Mouse (Mus musculus) midbrain, embryonic 16.5 days (tissue): ENCODE data around the gene Acvr1. TPM values are rescaled to one million over a fixed set of nuclear protein-coding genes. Genes with fewer than 3 reads are reported as not detected.

Experiments
- ATAC-seq: fragments of 200-750 bp; cut with Nextera tagmentation; 2 replicates; pipeline ENCODE4 v1.8.0; 2017; ENCODE audit warnings: moderate TSS enrichment
- H3K27ac ChIP-seq: fragments of 300-500 bp; sonication (generic); 2 replicates; pipeline ENCODE4 v1.5.1; 2014; ENCODE audit warnings: mild to moderate bottlenecking, low read length, mixed read lengths
- H3K27me3 ChIP-seq: fragments of 300-500 bp; sonication (generic); 2 replicates; pipeline ENCODE4 v1.6.1; 2014; ENCODE audit warnings: low read depth, low read length, mixed read lengths; ENCODE audit not compliant: control insufficient read depth, insufficient read depth
- H3K36me3 ChIP-seq: fragments of 300-500 bp; sonication (generic); 2 replicates; pipeline ENCODE4 v1.6.1; 2014; ENCODE audit warnings: mild to moderate bottlenecking, low read length, moderate library complexity, mixed read lengths; ENCODE audit not compliant: control insufficient read depth, insufficient read depth
- H3K4me1 ChIP-seq: fragments of 300-500 bp; sonication (generic); 2 replicates; pipeline ENCODE4 v1.6.1; 2014; ENCODE audit warnings: mild to moderate bottlenecking, low read length, mixed read lengths; ENCODE audit not compliant: control insufficient read depth, insufficient read depth
- H3K4me2 ChIP-seq: fragments of 300-500 bp; sonication (generic); 2 replicates; pipeline ENCODE4 v1.6.1; 2014; ENCODE audit warnings: mild to moderate bottlenecking, low read length, mixed read lengths
- H3K4me3 ChIP-seq: fragments of 300-500 bp; sonication (generic); 2 replicates; pipeline ENCODE4 v1.5.1; 2014; ENCODE audit warnings: low read depth, mild to moderate bottlenecking, low read length, moderate library complexity, mixed read lengths
- H3K9ac ChIP-seq: fragments of 300-500 bp; sonication (generic); 2 replicates; pipeline ENCODE4 v1.6.1; 2014; ENCODE audit warnings: low read depth, low read length, mixed read lengths
- H3K9me3 ChIP-seq: fragments of 300-500 bp; sonication (generic); replicated peaks from 2 replicates; pipeline ENCODE4 v1.6.1; 2014; ENCODE audit warnings: mild to moderate bottlenecking, low read length, mixed read lengths; ENCODE audit not compliant: control insufficient read depth, poor library complexity, severe bottlenecking
- WGBS: fragments of 180-500 bp; shearing (Covaris S2); extraction: QIAGEN DNeasy Blood & Tissue Kit; methylation state at CpG from one replicate; pipeline ENCODE4 v1.1.7; 2014; 5-methylcytosine and 5-hydroxymethylcytosine counted together
- polyA plus RNA-seq: library from polyadenylated mRNA; unstranded; fragments of >200 nt; fragmentation: Nextera tagmentation; extraction: Ambion mirVana; gene quantifications from 2 replicates; pipeline ENCODE4 v1.2.1, GENCODE M21; 2015

Acvr1 gene
- polyA plus RNA-seq, 1 experiment from 2014 or later: 4.4 TPM

DNA sequence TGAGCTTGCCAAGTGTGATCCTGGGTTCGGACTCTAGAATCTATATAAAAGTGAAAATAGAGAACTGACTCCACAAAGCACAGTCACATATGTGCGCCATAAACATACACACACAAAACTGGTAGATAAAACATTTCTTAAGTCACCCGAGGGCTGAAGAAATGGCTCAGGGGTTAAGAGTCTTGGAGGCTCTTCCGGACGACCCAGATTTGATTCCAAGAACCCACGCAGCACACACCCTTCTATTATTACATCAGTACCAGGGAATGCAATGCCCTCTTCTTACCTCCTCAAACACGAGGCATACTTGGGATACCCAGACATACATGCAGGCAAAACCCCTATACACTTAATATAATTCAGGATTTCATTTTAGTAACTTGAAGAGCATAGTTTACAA is 97.1 kb downstream of the Acvr1 start, which contains the start of gene Gm17409:
TSS of gene Gm17409 (plus strand) at position 301 of the 400 bp plus-strand sequence.
- no peak within 1 kb of the TSS for H3K27ac ChIP-seq
- ATAC-seq: no peak
- no peak within 1 kb of the TSS for H3K9ac ChIP-seq
- no peak within 1 kb of the TSS for H3K4me3 ChIP-seq
- WGBS: 94% methylated on average over 7 of the region's 7 CpGs
- no peaks in the 10 kb centered on the region for H3K4me1 ChIP-seq
- H3K27me3 ChIP-seq: no peaks in the 10 kb centered on the region
- H3K9me3 ChIP-seq: no peaks in the 10 kb centered on the region
- H3K36me3 ChIP-seq: peaks cover 25% of the 10 kb centered on the region
- no peak within 1 kb of the TSS for H3K4me2 ChIP-seq

DNA sequence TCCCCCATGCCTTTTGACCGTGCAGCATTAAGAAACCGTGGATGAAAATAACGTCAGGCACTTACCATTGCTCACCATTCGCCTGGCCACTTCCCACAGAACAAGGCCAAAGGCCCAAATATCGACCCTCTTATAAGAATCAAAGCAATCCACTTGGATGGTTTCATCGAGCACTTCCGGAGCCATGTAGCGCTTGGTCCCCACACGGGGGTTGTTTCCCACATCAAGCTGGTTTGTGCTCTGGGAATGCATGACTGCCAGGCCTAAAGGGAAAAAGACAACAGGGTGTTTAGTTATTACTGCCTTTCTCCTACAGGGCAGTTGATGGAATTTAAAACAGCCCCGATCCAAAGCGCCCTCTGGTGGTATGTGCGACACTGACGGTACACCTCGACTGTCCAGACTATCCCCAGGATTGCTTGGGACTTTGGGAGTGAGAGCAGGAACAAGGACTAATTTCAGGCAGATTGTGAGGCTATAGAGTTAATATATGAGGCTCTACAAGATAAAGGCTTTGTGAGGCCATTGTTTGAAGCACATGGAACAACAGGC is 108.1 kb downstream of the Acvr1 start:
- no peak overlapping the region for H3K4me3 ChIP-seq
- no peaks in the 10 kb centered on the region for H3K9me3 ChIP-seq
- no peak overlapping the region for H3K9ac ChIP-seq
- no peaks in the 10 kb centered on the region for H3K4me1 ChIP-seq
- H3K27ac ChIP-seq: no peak overlapping the region
- H3K4me2 ChIP-seq: no peak overlapping the region
- ATAC-seq: no peak
- peaks cover 25% of the 10 kb centered on the region for H3K36me3 ChIP-seq
- no peaks in the 10 kb centered on the region for H3K27me3 ChIP-seq
- WGBS: 86% methylated on average over 14 of the region's 14 CpGs

DNA sequence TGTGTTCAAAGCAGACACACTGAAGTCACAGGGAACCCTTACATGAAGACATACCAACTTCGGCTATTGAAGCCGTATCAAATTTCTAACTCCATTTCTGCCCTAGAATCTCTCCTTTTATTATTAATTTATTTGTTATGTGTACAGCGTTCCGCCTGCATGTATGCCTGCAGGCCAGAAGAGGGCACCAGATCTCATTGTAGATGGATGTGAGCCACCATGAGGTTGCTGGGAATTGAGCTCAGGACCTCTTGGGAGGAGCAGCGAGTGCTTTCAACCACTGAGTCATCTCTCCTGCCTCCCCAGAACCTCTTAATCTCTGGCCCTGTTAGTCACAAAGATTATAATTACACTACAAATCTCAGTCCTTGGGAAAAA is 109.5 kb downstream of the Acvr1 start:
- no peaks in the 10 kb centered on the region for H3K27me3 ChIP-seq
- 99% methylated on average over 5 of the region's 5 CpGs for WGBS
- H3K4me2 ChIP-seq: no peak overlapping the region
- no peak for ATAC-seq
- no peak overlapping the region for H3K9ac ChIP-seq
- no peaks in the 10 kb centered on the region for H3K9me3 ChIP-seq
- no peaks in the 10 kb centered on the region for H3K4me1 ChIP-seq
- no peak overlapping the region for H3K27ac ChIP-seq
- H3K4me3 ChIP-seq: no peak overlapping the region
- H3K36me3 ChIP-seq: peaks cover 19% of the 10 kb centered on the region

DNA sequence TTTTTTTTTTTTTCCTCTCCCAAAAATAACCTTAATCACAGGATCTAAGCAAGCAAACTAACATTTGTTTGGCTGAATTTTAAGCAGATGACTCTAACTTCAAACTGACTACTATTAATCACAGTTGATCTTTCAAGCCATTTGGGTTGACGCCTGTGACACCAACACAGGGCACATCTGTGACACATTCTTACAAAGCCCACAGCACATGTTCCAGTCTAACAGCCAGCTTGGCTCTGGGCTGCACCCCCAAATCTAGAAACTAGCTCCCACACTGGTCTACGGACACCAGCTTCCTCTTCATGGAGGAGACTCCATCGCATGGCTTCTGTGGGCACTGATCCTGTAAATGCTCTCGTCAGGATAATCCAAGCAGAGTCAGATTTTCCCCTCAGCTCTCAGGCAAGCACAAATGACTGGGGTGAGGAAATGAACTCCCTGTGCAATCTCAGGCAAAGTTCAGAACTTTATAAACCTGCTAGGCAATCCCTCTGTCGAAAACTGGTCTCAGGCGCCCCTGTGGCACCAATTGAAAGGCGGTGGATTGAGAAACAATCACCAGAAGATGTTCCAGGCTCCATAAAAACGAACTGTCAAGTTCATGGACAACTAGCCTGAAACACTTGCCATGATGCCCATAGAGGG is 110.0 kb downstream of the Acvr1 start:
- no peak for ATAC-seq
- WGBS: 96% methylated on average over 8 of the region's 8 CpGs
- no peaks in the 10 kb centered on the region for H3K27me3 ChIP-seq
- H3K9ac ChIP-seq: no peak overlapping the region
- peaks cover 19% of the 10 kb centered on the region for H3K36me3 ChIP-seq
- H3K4me2 ChIP-seq: no peak overlapping the region
- no peak overlapping the region for H3K4me3 ChIP-seq
- H3K27ac ChIP-seq: no peak overlapping the region
- H3K4me1 ChIP-seq: no peaks in the 10 kb centered on the region
- H3K9me3 ChIP-seq: no peaks in the 10 kb centered on the region

DNA sequence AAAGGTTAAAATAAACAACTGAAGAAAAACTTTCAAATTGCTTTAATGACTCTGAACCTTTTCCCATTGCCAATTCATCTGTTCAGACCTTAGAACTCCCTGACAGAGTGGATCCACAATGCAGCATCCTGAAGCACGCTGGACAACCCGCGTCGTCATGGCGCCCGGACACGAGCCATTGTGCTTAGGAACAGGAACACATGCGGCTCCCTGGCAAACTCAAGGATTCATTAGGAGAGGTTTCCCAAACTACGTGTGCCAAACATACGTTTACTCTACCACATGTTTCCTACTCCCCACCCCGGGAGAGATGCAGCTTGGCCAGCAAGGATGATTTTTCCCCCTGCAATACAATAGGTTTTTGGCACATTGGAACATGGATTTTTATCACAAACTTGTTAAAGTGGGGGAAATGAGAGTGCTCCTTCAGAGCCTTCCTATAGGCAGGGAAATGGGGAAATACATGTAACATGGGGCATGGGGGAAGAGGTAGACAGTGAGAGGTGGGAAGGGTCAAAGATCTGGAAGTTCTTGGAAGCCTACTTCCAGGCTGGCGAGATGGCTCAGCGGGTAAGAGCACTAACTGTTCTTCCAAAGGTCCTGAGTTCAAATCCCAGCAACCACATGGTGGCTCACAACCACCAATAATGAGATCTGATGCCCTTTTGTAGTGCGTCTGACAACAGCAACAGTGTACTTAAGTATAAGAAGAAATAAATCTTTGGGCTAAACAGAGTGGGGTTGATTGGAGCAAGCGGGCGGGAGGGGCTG is 112.7 kb downstream of the Acvr1 start:
- H3K9ac ChIP-seq: no peak overlapping the region
- H3K4me2 ChIP-seq: no peak overlapping the region
- H3K9me3 ChIP-seq: no peaks in the 10 kb centered on the region
- WGBS: 89% methylated on average over 16 of the region's 16 CpGs
- no peaks in the 10 kb centered on the region for H3K4me1 ChIP-seq
- no peak overlapping the region for H3K27ac ChIP-seq
- peaks cover 15% of the 10 kb centered on the region for H3K36me3 ChIP-seq
- ATAC-seq: no peak
- no peak overlapping the region for H3K4me3 ChIP-seq
- no peaks in the 10 kb centered on the region for H3K27me3 ChIP-seq

DNA sequence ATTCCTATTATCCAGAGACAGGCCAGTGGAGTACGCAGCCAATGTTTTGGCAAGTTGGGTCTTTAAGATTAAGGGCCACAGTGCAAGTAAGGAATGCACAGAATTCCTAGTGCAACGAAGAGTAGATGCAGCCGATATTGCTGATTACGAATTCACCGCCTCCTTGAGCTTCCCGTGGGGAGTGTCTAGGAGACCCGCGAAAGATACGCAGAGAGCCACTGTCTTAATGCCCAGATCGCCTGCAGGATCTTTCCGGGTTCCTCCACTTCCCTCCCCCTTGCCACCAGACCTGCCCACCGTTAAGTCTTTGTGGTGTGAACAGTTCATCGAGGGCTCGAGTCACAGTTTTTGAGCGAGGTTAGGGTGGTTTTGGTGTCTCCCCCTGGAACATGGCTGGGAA is 120.0 kb downstream of the Acvr1 start:
- 96% methylated on average over 15 of the region's 15 CpGs for WGBS
- ATAC-seq: no peak
- no peak overlapping the region for H3K4me2 ChIP-seq

DNA sequence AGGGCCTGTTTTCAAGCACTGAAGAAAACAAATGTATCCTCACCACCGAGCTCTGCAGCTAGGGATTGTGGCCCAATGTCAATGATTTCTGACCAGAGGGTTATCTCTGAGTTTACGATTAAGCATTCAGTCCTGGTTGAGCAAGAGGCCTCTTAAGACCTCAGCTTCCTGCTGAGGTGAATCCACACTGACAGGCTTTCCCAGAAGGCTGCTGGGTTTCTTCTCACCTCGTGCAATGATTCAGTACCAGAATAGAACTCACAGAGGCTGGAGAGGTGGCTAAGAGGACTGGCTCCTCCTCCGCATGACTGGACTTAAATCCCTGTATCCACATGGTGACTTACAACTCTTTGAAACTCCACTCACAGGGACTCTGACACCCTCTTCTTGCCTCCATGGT is 123.8 kb downstream of the Acvr1 start:
- no peak for ATAC-seq
- WGBS: 81% methylated on average over 4 of the region's 4 CpGs

More for the DNA sequence above, 120.0 kb downstream of the Acvr1 start:
- Histone ChIP-seq H3K36me3 (peaks cover 14% of the 10 kb centered on the region), H3K4me1 (no peaks in the 10 kb centered on the region), H3K27ac (no peak overlapping the region), H3K9ac (no peak overlapping the region), H3K27me3 (no peaks in the 10 kb centered on the region), H3K9me3 (no peaks in the 10 kb centered on the region), H3K4me3 (no peak overlapping the region)

DNA sequence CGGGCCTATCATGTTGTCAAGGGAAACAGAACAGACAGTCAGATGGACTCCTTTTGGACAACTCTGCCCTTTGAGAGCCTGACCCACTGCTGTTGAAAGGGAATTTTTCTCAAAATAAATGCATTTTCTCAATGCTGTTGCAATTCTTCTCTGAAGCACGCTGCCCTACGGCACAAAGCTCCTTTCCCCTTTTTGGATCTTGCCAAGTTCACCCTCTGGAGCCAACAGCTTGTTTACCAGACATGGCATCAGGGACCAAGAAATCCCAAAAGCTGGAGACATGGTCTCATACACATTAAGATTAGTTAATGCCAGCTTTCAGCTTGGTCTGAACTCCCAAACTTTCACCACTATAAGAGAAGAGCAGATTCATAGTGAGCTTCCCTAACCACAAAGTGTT is 130.0 kb downstream of the Acvr1 start:
- H3K4me2 ChIP-seq: no peak overlapping the region
- no peaks in the 10 kb centered on the region for H3K4me1 ChIP-seq
- ATAC-seq: no peak
- H3K27me3 ChIP-seq: no peaks in the 10 kb centered on the region
- no peak overlapping the region for H3K27ac ChIP-seq
- peaks cover 6% of the 10 kb centered on the region for H3K36me3 ChIP-seq
- no peaks in the 10 kb centered on the region for H3K9me3 ChIP-seq
- H3K9ac ChIP-seq: no peak overlapping the region
- no peak overlapping the region for H3K4me3 ChIP-seq
- WGBS: 88% methylated on average over 3 of the region's 3 CpGs

More for the DNA sequence above, 123.8 kb downstream of the Acvr1 start:
- Histone ChIP-seq H3K4me2 (no peak overlapping the region), H3K36me3 (peaks cover 19% of the 10 kb centered on the region), H3K27ac (no peak overlapping the region), H3K4me1 (no peaks in the 10 kb centered on the region), H3K9ac (no peak overlapping the region), H3K27me3 (no peaks in the 10 kb centered on the region), H3K4me3 (no peak overlapping the region), H3K9me3 (no peaks in the 10 kb centered on the region)

DNA sequence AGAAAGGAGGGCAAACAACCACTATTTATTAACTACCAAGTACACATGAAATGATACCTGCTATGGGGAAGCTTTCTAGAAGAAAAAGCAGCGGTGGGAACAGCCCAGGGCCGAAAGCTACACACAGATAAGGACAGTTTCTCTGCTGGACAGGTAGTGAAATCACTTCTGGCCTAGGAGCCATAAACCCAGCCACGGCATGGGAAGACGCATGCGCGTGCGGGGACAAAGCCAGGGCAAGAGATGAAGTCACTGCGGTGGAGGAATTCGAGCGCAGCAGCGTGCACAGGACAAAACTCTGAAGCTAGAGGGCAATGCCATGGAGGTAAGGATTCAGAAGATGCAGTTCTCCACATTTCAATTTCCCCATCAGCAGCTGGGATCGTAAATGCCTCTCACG is 131.4 kb downstream of the Acvr1 start:
- peaks cover 6% of the 10 kb centered on the region for H3K36me3 ChIP-seq
- ATAC-seq: no peak
- no peaks in the 10 kb centered on the region for H3K27me3 ChIP-seq
- WGBS: 92% methylated on average over 13 of the region's 13 CpGs
- no peaks in the 10 kb centered on the region for H3K9me3 ChIP-seq
- H3K27ac ChIP-seq: no peak overlapping the region
- H3K4me3 ChIP-seq: no peak overlapping the region
- no peak overlapping the region for H3K4me2 ChIP-seq
- H3K9ac ChIP-seq: no peak overlapping the region
- no peaks in the 10 kb centered on the region for H3K4me1 ChIP-seq
